Mouse (Mus musculus) megakaryocyte, embryonic 14.5 days (primary cell): Measurements from ENCODE around the gene Tmed8. TPM values are rescaled to one million over a fixed set of nuclear protein-coding genes. Genes with fewer than 3 reads are reported as not detected.
A peak's percentile ranks its signal among the peaks of the same experiment; 100 is the strongest.
"Not testable (repeated sequence)": the region's sequence is repeated elsewhere in the genome, so short reads cannot be mapped to it uniquely, and the experiment has no call there.

ENCODE experiments used
- H3K27me3 ChIP-seq: replicated peaks from 2 replicates; pipeline ENCODE3; 2012; ENCODE audit warnings: inconsistent platforms
- H3K36me3 ChIP-seq: replicated peaks from 2 replicates; pipeline ENCODE3; 2012; ENCODE audit warnings: low read length, inconsistent platforms, mixed read lengths
- H3K4me1 ChIP-seq: 2 replicates; pipeline ENCODE4 v1.6.1; 2012; ENCODE audit warnings: inconsistent platforms
- H3K4me3 ChIP-seq: replicated peaks from 2 replicates; pipeline ENCODE3; 2012; ENCODE audit warnings: moderate library complexity, mild to moderate bottlenecking, inconsistent platforms
- H3K9me3 ChIP-seq: 2 replicates; pipeline ENCODE4 v1.6.1; 2012; ENCODE audit warnings: inconsistent platforms
- FLI1 ChIP-seq: IDR thresholded peaks from 2 replicates; pipeline ENCODE4 v1.6.1; 2012; ENCODE audit warnings: low read length, inconsistent platforms, mixed read lengths
- GATA1 ChIP-seq: IDR thresholded peaks from 3 replicates; pipeline ENCODE4 v1.6.1; 2012; ENCODE audit warnings: mixed read lengths, low read length, inconsistent platforms, borderline replicate concordance
- polyA plus RNA-seq: library from polyadenylated mRNA; stranded (reverse); fragments of >175 nt; gene quantifications from 2 replicates; pipeline ENCODE4 v1.2.3, GENCODE M21; 2012; ENCODE audit warnings: low replicate concordance; ENCODE audit not compliant: insufficient read depth

Gene Tmed8
- polyA plus RNA-seq, 1 experiment = 0.38 TPM

DNA sequence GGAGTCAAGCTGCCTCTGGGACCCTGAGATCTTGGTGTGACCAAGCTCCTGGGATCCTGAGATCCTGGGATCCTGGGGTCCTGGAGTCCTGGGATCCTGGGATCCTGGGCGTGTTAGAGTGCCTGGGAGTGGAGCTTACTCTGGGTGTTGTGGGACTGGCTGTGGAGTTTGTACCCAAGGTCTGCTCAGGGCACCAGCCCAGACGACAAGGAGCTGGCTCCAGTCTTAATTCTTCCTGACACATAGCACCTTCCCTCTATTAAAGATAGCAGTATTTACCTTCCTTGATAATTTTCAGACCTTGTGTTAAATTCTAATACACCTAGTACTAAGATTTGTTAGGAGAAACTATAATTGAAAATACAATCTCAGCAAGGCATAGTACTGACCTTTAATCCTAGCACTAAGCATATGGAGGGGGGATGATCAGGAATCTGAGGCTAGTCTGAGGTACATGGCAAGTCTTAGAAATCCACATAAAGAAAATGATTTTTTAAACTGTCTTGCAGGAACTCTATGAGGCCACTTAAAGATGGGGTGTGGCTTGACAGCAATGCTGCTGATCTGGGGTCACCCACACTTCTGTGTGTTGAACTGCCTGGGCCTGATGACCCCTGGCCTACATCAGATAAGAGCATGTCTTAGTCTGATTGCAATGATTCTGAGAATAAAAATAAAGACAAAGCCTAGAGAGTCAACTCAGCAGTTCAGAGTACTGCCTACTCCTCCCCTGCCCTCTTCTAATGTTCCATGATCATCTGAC lies 12.8 kb upstream of the Tmed8 start:
- Histone ChIP-seq H3K9me3 (no peaks in the 10 kb centered on the region), H3K27me3 (no peaks in the 10 kb centered on the region), H3K4me3 (no peak overlapping the region), H3K36me3 (no peaks in the 10 kb centered on the region), H3K4me1 (peaks cover 19% of the 10 kb centered on the region)
- TF ChIP-seq GATA1 (no peak), FLI1 (no peak)

DNA sequence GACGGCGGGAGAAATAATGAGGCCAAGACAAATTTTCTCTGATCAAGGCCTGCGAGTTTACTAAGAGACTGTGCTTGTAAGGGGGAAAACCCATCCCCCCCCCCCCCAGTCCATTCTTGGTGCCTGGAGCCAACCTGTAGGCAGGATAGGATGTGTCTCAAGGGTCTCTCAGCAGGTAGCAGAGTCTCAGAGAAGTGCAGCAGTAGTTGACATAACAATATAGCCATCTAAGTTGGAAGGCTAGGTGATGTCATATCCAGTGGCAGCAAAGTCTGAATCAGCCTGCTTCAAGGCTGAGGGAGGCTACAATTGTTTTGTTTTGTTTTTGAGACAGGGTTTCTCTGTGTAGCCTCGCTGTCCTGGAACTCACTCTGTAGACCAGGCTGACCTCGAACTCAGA lies 5.5 kb upstream of the Tmed8 start:
- not testable (repeated sequence) for H3K4me1 ChIP-seq, H3K4me3 ChIP-seq, H3K27me3 ChIP-seq, H3K9me3 ChIP-seq, H3K36me3 ChIP-seq

DNA sequence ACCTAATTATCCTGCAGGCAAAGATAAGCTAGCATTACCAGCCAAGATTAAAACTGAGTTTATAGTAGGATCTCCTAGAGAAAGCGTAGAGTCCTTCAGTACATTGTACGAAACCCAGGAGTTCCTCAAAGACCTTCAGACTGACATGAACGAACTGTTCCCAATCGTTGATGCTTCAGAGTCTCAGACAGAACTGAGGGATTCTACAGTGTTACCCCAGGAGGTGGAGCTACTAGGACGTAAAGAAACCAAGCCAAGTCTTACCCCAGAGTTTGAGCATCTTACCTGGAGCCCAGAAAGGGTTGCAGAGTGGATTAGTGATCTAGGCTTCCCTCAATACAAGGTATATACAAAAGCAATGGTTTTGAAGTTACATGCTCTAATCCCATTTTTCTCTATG lies 1.4 kb upstream of the Tmed8 start:
- no peak for TF ChIP-seq GATA1
- TF ChIP-seq FLI1 = no peak
- Histone ChIP-seq H3K4me1 (peaks cover 36% of the 10 kb centered on the region), H3K36me3 (no peaks in the 10 kb centered on the region), H3K9me3 (no peaks in the 10 kb centered on the region), H3K4me3 (no peak overlapping the region), H3K27me3 (no peaks in the 10 kb centered on the region)

DNA sequence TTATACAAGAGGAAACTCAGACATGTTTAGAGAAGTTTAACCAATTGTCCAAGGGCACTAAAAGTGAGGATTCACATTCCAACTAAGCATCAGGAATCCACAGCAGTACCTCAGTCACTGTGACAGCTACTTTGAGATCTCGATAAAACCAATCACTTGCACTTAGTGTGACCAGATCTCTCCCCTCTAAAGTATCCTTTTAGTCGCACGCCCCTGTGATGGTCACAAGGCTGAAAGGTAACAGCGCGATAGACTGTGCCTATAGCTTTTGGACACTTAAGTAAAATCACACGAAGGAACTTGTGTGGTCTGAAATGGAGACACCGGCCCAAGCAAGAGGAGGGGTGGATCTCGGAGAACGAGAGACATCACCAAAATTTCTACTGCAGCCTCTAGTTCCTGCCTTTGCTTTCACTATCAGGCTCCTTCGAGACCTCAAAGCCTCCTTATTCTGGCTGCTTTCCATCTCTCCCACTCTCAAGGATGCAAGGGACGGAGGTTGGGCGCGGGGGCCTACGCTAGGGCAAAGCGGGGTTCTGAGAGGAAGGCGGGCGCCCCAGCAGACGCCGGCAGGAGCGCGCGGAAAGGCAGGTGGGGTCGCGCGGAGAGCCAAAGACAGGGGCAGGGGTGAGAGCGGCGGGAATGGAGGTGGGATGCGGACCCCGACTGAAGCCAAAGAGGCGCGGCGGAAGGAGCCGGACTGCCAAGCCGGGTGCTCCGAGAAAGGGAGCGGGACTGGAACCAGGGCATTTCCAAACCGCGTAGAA lies 865 bp downstream of the Tmed8 start, which contains the start of gene Samd15:
Samd15 (plus strand) TSS at position 518 of the 767 bp plus-strand sequence.
- no peak for TF ChIP-seq FLI1
- no peak for TF ChIP-seq GATA1
- no peaks in the 10 kb centered on the region for H3K9me3 ChIP-seq
- H3K4me3 ChIP-seq = peak within 1 kb of the TSS; percentile 95
- peaks cover 37% of the 10 kb centered on the region for H3K4me1 ChIP-seq
- no peaks in the 10 kb centered on the region for H3K36me3 ChIP-seq
- no peaks in the 10 kb centered on the region for H3K27me3 ChIP-seq

DNA sequence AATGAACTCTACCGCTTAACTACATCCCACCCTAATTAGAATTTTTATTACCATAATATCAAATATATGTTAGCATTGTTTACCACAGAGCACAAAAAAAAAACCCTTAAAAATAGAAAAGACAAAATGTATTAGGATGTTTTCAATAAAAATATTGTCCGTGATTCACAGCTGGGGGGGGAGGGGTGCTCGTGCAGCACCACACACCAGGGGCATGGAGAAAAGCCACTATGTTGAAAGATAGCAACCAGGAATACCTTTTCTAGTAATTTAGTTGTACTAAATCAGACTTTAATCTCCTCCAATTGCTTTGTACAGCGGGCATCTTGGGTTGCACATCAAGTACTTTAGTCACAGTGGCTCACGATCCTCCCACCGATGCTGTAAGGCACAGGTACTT lies 1.5 kb downstream of the Tmed8 start:
- Histone ChIP-seq H3K36me3 (no peaks in the 10 kb centered on the region), H3K9me3 (no peaks in the 10 kb centered on the region), H3K27me3 (no peaks in the 10 kb centered on the region), H3K4me1 (peaks cover 37% of the 10 kb centered on the region), H3K4me3 (peak overlapping the region; percentile 95)
- no peak for TF ChIP-seq FLI1
- TF ChIP-seq GATA1 = no peak

DNA sequence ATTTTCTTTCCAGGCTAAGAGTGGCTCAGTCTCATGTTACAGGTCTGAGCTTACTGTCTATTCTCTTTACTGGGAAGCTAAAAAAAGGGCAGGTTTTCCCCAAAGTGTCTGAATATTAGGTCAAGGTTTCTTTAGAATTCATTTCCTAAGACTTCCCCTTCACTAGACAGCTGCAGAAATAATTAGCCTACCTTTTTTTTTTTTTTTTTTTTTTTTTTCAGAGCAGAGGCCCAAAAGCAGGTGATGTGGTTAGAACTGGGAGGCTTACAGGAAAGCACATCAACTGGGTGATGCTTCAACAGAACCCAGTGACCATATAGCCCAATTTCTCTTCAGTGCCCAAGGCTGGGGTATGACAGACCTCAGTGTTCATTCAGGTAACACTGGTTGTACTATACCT lies 3.9 kb downstream of the Tmed8 start:
- no peaks in the 10 kb centered on the region for H3K9me3 ChIP-seq
- no peak for TF ChIP-seq FLI1
- no peak for TF ChIP-seq GATA1
- no peak overlapping the region for H3K4me3 ChIP-seq
- no peaks in the 10 kb centered on the region for H3K27me3 ChIP-seq
- H3K4me1 ChIP-seq = peaks cover 46% of the 10 kb centered on the region
- H3K36me3 ChIP-seq = no peaks in the 10 kb centered on the region

DNA sequence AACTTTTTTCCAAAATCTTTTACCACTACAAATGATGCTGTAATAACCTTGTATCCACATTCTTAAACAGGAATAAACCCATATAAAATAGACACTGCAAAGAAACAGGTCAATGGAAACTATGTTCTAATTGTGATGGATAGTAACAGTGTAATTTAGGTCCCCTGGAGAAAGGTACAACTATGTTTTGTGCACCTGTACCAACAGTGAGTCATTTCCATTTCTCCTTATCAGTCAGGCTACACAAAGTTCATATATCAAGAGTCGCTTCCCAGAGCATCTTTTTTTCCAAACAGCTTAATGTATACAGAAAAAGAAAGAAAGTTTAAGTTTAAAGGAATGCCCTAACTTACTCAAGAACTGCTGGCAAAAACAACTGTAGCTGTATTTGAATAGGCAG lies 5.2 kb downstream of the Tmed8 start:
- Histone ChIP-seq H3K9me3 (no peaks in the 10 kb centered on the region), H3K4me3 (no peak overlapping the region), H3K27me3 (no peaks in the 10 kb centered on the region), H3K4me1 (peaks cover 40% of the 10 kb centered on the region), H3K36me3 (no peaks in the 10 kb centered on the region)
- TF ChIP-seq GATA1 = no peak
- TF ChIP-seq FLI1 = no peak

DNA sequence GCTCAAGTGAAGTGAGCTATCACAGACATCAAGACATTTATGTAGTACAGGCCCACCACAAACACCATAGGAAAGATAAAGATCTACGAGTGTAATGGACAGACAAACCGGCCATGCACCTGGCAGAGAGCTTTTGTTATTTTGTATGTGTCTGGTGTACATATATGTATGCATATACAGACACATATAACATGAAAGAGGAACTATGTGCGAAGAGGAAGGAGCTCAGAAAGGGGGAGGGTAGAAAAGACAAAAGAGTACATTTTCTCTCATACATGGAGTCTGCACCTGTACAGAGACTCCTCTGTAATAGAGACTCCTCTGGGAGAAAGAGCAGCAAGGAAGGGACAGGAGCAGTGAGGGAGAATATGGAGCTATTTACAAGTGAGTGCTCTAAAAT lies 7.2 kb downstream of the Tmed8 start:
- Histone ChIP-seq H3K9me3 (no peaks in the 10 kb centered on the region), H3K4me3 (no peak overlapping the region), H3K36me3 (peaks cover 4% of the 10 kb centered on the region), H3K4me1 (peaks cover 28% of the 10 kb centered on the region), H3K27me3 (no peaks in the 10 kb centered on the region)
- TF ChIP-seq GATA1 (no peak), FLI1 (no peak)

DNA sequence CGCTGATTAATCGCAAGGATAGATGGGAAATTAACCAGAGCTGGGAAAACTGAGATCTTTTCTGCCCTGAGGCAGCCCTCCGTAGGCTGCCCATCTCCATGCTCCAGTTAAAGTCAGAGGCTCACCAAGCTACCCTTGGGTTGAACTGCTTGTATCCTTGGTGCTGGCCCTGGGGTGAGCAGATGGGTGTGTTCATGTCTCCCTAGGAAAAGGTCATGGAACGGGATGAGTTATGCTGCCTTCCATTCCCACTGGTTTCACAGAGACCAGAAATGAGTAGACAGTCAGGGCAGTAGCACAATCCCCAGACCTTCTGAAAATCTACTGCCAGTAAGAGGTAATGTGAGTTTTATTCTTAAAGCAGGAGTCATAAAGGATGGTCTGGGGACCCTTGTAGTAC lies 22.6 kb downstream of the Tmed8 start:
- H3K4me3 ChIP-seq = no peak overlapping the region
- no peak for TF ChIP-seq FLI1
- no peak for TF ChIP-seq GATA1
- peaks cover 22% of the 10 kb centered on the region for H3K4me1 ChIP-seq
- H3K9me3 ChIP-seq = no peaks in the 10 kb centered on the region
- H3K27me3 ChIP-seq = no peaks in the 10 kb centered on the region
- peaks cover 52% of the 10 kb centered on the region for H3K36me3 ChIP-seq

DNA sequence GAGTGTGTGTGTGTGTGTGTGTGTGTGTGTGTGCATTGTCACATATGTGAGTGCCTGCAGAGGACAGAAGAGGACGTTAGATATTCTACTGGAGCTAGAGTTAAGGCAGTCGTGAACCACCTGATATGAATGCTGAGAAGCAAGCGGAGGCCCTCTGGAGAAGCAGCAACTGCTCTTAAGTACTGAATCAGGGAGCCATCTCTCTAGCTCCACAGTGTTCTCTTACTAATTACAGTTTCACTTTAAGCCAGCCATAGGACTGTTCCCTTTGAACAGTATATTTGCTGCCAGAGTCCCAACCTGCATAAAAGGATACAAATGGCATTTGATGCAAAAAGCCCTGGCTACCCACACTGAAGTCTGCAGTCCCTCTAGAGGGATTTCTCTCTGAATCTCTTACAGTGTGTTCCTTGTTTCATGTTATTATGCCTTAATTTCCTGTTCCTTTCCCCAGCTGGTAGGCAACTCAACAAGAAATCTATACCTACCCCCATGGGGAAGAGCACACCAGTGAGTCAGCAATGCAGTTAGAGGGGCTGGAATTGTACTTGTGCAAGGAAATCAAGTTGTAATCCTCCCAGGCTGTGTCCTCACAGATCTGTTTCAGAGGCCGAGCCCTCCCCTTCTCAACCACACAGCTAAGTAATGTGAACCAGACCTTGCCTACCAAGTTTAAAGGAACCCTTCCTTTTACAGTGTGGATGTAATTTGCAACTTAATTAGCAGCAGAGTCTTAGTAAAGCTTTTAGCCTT lies 24.9 kb downstream of the Tmed8 start:
- Histone ChIP-seq H3K4me1 (peaks cover 22% of the 10 kb centered on the region), H3K36me3 (peaks cover 65% of the 10 kb centered on the region), H3K27me3 (no peaks in the 10 kb centered on the region), H3K9me3 (no peaks in the 10 kb centered on the region), H3K4me3 (no peak overlapping the region)
- TF ChIP-seq FLI1 = no peak
- no peak for TF ChIP-seq GATA1
